Mouse (Mus musculus): ENCODE measurements around the gene Rab40c. TPM values are rescaled to one million over a fixed set of nuclear protein-coding genes. Genes with fewer than 3 reads are reported as not detected.
A peak's percentile ranks its signal among the peaks of the same experiment; 100 is the strongest.

Rab40c gene
- total RNA-seq (2014; rRNA removed) (42.1 and 43.0 TPM in 2 replicates), polyA plus RNA-seq (2015; fragmentation: Nextera tagmentation; extraction: Ambion mirVana) (36.2 and 38.9 TPM in 2 replicates)

- Histone ChIP-seq H3K9me3 (ENCODE audit: low read length) (no peaks in the 10 kb centered on the region), H3K27ac (ENCODE audit: low read depth, low read length) (peak within 1 kb of the TSS; percentile 86), H3K9ac (replicated peaks; ENCODE audit: low read length, poor library complexity, severe bottlenecking) (peak within 1 kb of the TSS; percentile 77), H3K4me3 (ENCODE audit: low read depth, low read length) (peak within 1 kb of the TSS; percentile 73), H3K4me1 (ENCODE audit: insufficient read depth, low read length) (peaks cover 10% of the 10 kb centered on the region), H3K4me2 (ENCODE audit: low read depth, low read length, poor library complexity, severe bottlenecking) (peak within 1 kb of the TSS; percentile 63), H3K27me3 (ENCODE audit: insufficient read depth, low read length) (no peaks in the 10 kb centered on the region), H3K36me3 (ENCODE audit: insufficient read depth, low read length) (peaks cover 8% of the 10 kb centered on the region)
- WGBS = under 1% methylated on average over 55 of the region's 78 CpGs
- ATAC-seq (ENCODE audit: low FRiP score) (peak; percentile 12; the same call in 1 of the 2 replicates), DNase-seq (ENCODE audit: low spot score) (peak; percentile 28)
- TF ChIP-seq CTCF (IDR thresholded peaks at IDR 0.05) = no peak
Measured at GRCm38 (mm10) chr17:25919144-25919785, at the start of gene Rab40c. Gene Rab40c (minus strand): TSS chr17:25919727.

- 90% methylated on average over 1 of the region's 1 CpGs for WGBS
- no peak overlapping the region for H3K9ac ChIP-seq (replicated peaks; ENCODE audit: low read length, poor library complexity, severe bottlenecking)
- no peaks in the 10 kb centered on the region for H3K27me3 ChIP-seq (ENCODE audit: insufficient read depth, low read length)
- H3K27ac ChIP-seq (ENCODE audit: low read depth, low read length) = no peak overlapping the region
- H3K4me1 ChIP-seq (ENCODE audit: insufficient read depth, low read length) = no peaks in the 10 kb centered on the region
- no peaks in the 10 kb centered on the region for H3K9me3 ChIP-seq (ENCODE audit: low read length)
- H3K4me3 ChIP-seq (ENCODE audit: low read depth, low read length) = no peak overlapping the region
- ATAC-seq (ENCODE audit: low FRiP score) = no peak
- DNase-seq (ENCODE audit: low spot score) = no peak
- H3K4me2 ChIP-seq (ENCODE audit: low read depth, low read length, poor library complexity, severe bottlenecking) = no peak overlapping the region
- TF ChIP-seq CTCF (IDR thresholded peaks at IDR 0.05) = no peak
- H3K36me3 ChIP-seq (ENCODE audit: insufficient read depth, low read length) = peaks cover 26% of the 10 kb centered on the region
Measured at GRCm38 (mm10) chr17:25968176-25968575, 48.6 kb upstream of the Rab40c start.

GRCm38 (mm10) chr17:25967652-25968051 is 48.1 kb upstream of the Rab40c start:
- no peak overlapping the region for H3K9ac ChIP-seq (replicated peaks; ENCODE audit: low read length, poor library complexity, severe bottlenecking)
- ATAC-seq (ENCODE audit: low FRiP score) (no peak), DNase-seq (ENCODE audit: low spot score) (no peak)
- H3K4me1 ChIP-seq (ENCODE audit: insufficient read depth, low read length) = no peaks in the 10 kb centered on the region
- H3K9me3 ChIP-seq (ENCODE audit: low read length) = no peaks in the 10 kb centered on the region
- H3K4me2 ChIP-seq (ENCODE audit: low read depth, low read length, poor library complexity, severe bottlenecking) = no peak overlapping the region
- no peak overlapping the region for H3K4me3 ChIP-seq (ENCODE audit: low read depth, low read length)
- no peaks in the 10 kb centered on the region for H3K27me3 ChIP-seq (ENCODE audit: insufficient read depth, low read length)
- TF ChIP-seq CTCF (IDR thresholded peaks at IDR 0.05) = no peak
- WGBS = 67% methylated on average over 3 of the region's 3 CpGs
- H3K36me3 ChIP-seq (ENCODE audit: insufficient read depth, low read length) = peaks cover 25% of the 10 kb centered on the region
- no peak overlapping the region for H3K27ac ChIP-seq (ENCODE audit: low read depth, low read length)

GRCm38 (mm10) chr17:25964271-25964670 is 44.7 kb upstream of the Rab40c start:
- 88% methylated on average over 7 of the region's 7 CpGs for WGBS
- no peak overlapping the region for H3K27ac ChIP-seq (ENCODE audit: low read depth, low read length)
- H3K27me3 ChIP-seq (ENCODE audit: insufficient read depth, low read length) = no peaks in the 10 kb centered on the region
- H3K4me2 ChIP-seq (ENCODE audit: low read depth, low read length, poor library complexity, severe bottlenecking) = no peak overlapping the region
- no peak for DNase-seq (ENCODE audit: low spot score)
- no peaks in the 10 kb centered on the region for H3K9me3 ChIP-seq (ENCODE audit: low read length)
- H3K9ac ChIP-seq (replicated peaks; ENCODE audit: low read length, poor library complexity, severe bottlenecking) = no peak overlapping the region
- H3K4me3 ChIP-seq (ENCODE audit: low read depth, low read length) = no peak overlapping the region
- ATAC-seq (ENCODE audit: low FRiP score) = no peak
- TF ChIP-seq CTCF (IDR thresholded peaks at IDR 0.05) = no peak
- no peaks in the 10 kb centered on the region for H3K4me1 ChIP-seq (ENCODE audit: insufficient read depth, low read length)
- H3K36me3 ChIP-seq (ENCODE audit: insufficient read depth, low read length) = peaks cover 41% of the 10 kb centered on the region

- no peak for TF ChIP-seq CTCF (IDR thresholded peaks at IDR 0.05)
- WGBS = 92% methylated on average over 7 of the region's 7 CpGs
- peaks cover 43% of the 10 kb centered on the region for H3K36me3 ChIP-seq (ENCODE audit: insufficient read depth, low read length)
Measured at GRCm38 (mm10) chr17:25962413-25962905, 42.9 kb upstream of the Rab40c start.

GRCm38 (mm10) chr17:25961566-25961965 is 42.0 kb upstream of the Rab40c start:
- no peak for DNase-seq (ENCODE audit: low spot score)
- Histone ChIP-seq H3K9me3 (ENCODE audit: low read length) (no peaks in the 10 kb centered on the region), H3K27me3 (ENCODE audit: insufficient read depth, low read length) (no peaks in the 10 kb centered on the region), H3K27ac (ENCODE audit: low read depth, low read length) (no peak overlapping the region), H3K9ac (replicated peaks; ENCODE audit: low read length, poor library complexity, severe bottlenecking) (no peak overlapping the region), H3K4me2 (ENCODE audit: low read depth, low read length, poor library complexity, severe bottlenecking) (no peak overlapping the region), H3K4me1 (ENCODE audit: insufficient read depth, low read length) (no peaks in the 10 kb centered on the region), H3K4me3 (ENCODE audit: low read depth, low read length) (no peak overlapping the region), H3K36me3 (ENCODE audit: insufficient read depth, low read length) (peaks cover 45% of the 10 kb centered on the region)
- no peak for TF ChIP-seq CTCF (IDR thresholded peaks at IDR 0.05)
- 96% methylated on average over 5 of the region's 5 CpGs for WGBS
- no peak for ATAC-seq (ENCODE audit: low FRiP score)

More at GRCm38 (mm10) chr17:25962413-25962905, 42.9 kb upstream of the Rab40c start:
- Histone ChIP-seq H3K4me3 (ENCODE audit: low read depth, low read length) (no peak overlapping the region), H3K27ac (ENCODE audit: low read depth, low read length) (no peak overlapping the region), H3K9me3 (ENCODE audit: low read length) (no peaks in the 10 kb centered on the region), H3K4me2 (ENCODE audit: low read depth, low read length, poor library complexity, severe bottlenecking) (no peak overlapping the region), H3K27me3 (ENCODE audit: insufficient read depth, low read length) (no peaks in the 10 kb centered on the region), H3K4me1 (ENCODE audit: insufficient read depth, low read length) (no peaks in the 10 kb centered on the region), H3K9ac (replicated peaks; ENCODE audit: low read length, poor library complexity, severe bottlenecking) (no peak overlapping the region)
- no peak for ATAC-seq (ENCODE audit: low FRiP score)
- no peak for DNase-seq (ENCODE audit: low spot score)

Data from midbrain, postnatal 0 days (tissue).